Mouse (Mus musculus): ENCODE results near the gene Rbms1. TPM values are rescaled to one million over a fixed set of nuclear protein-coding genes. Genes with fewer than 3 reads are reported as not detected.

Rbms1 gene
- 10 to 100 TPM; 10.2 to 19.1 (median 16.0) TPM for total RNA-seq (2022)

DNA sequence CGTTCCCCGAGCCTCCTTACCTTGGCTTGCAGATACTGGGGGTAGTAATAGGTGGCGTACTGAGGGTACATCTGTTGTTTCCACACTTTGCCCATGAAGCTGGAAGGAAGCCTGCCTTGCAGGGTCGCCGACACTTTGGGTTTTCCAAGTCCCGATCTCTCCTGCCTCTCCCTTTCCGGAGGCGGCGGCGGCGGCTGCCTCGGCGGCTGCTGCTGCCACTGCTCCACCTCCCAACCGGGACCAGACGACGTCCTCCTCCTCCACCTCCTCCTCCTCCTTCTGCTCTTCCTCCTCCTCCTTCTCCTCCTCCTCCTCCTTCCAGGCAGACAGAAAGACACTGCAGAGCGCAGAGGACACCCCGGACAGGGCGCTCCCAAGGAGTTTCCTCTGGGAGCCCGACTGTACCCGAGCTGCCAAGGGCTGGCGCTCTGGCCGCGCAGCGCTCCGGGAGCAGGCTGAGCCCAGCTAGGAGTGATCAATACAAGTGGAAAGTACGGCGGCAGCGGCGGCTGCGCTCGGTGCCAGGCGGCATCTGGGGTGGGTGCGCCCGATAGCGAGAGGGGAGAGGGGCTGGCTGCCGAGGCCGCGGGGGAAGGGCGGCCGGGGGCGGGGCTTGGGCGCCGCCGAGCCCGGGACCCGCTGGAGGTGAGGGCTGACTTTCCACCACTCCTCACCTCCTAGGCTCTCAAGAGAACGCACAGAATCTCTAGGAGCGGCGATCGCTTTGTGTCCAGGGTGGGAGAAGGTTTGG, at the start of gene Rbms1:
Gene Rbms1, minus strand, starts transcription at position 522 of the 751 bp plus-strand sequence.
- peak; percentile 54 to 61 for DNase-seq (ENCODE audit: low spot score in 2 of 2)

DNA sequence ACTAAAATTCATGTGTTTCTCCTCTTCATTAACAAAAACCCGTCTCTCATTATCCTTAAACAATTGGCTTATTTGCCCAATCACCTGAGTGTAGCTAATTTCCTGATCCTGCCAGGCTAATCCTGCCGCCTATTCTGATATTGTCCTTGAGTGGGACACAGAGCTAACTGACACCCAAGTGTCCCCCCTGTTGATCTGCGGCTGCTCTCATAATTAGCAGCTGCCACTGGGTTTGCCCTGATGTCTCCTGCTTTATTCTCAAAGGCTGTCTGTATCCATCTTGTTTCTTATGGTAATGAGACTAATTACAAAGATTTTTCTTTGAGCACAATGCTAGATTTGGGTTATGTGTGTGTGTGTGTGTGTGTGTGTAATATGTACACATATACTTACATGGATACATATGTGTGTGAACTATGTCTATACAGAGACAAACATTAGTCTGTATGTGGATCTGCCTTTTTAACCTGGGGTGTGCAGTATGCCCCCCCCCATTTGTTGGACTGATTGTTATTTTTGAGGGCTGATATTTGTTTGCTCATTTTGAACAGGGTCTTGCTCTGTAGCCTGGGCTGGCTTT, 49.3 kb upstream of the Rbms1 start:
- no peak for DNase-seq (ENCODE audit: low spot score in 2 of 2)

DNA sequence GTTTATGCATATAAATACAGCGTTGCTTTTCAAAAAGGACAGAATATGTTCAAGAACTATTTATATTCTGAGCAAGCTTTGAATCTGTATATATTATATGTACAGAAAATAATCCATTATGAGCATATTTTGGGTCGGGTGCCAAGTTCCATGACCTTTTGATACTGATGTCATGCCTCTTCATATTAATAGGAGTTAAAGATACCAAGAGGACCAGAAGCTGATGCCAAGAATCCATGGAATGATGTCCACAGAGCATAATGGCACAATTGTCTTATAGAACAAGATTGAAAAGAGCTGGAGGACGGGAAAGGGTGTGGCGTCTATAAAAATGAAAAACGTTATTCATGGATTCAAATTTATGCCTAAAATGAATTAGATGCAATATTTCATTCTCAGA, 23.3 kb upstream of the Rbms1 start:
- DNase-seq (ENCODE audit: low spot score in 2 of 2), result no peak

DNA sequence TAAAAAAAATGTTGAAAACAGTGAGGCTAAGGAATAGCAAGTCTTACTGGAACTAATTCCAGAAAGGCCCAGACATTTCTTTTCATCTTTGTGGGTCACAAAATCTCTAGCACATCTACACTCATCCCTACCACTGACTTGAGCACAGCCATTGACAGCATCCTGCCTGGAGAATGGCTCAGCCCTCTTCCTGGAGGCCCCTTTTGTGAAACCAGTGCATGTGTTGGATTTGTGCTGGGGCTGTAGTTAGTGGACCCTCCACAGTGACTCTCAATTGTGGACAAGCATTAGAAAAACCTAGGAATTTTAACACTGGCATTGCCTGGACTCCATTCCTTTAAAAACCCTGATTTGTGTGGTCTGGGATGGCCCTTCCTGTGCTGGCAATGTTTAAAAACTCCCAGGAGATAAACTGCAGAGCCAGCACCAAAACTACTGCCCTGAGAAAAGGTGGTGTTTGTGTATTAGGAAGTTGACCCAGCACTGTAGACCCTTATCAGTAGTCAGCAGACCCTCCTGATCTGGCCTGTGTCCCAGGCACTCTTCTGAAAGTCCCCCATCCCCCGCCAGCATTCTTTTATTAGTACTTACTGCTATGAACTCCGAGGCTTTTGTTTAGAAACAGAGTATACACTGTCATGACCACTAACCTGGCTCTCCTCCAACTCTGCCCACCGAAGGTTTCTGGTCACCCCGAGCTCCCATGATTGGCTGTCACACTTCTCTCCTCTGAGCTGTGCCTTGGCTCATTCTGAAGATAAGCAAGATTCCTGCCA, 15.7 kb upstream of the Rbms1 start:
- peak in 1 of 2 experiments; percentile 3 for DNase-seq (ENCODE audit: low spot score in 2 of 2)

DNA sequence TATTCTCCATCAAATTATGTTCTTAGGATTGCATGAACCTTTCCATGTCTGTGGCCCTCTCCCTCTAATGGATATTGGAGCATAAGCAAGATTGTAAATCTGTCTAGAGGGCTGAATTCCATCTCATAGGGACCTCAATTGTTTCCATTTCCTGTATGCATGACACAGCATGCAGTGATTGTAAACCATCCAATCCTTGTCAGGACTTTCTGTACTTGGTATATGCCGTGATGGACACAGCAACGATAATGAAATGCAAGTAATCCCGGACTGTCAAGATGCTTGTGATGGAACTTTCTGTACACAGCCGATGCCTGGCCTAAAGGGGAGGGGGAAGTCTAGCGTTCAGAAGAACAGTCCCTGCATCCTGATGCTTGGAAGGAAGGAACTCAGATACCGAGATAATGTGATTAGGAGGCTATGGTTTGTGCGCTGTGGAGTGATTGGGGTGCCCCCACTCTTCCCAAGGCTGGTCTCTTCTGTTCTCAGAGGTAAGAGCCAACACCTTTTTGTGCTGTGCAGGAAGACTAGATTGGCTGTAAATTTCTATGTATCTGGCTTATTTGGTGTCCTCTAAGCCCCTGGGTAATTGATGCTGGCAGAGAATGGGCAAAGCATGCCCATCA, 9.3 kb upstream of the Rbms1 start:
- DNase-seq (ENCODE audit: low spot score in 2 of 2), result no peak

DNA sequence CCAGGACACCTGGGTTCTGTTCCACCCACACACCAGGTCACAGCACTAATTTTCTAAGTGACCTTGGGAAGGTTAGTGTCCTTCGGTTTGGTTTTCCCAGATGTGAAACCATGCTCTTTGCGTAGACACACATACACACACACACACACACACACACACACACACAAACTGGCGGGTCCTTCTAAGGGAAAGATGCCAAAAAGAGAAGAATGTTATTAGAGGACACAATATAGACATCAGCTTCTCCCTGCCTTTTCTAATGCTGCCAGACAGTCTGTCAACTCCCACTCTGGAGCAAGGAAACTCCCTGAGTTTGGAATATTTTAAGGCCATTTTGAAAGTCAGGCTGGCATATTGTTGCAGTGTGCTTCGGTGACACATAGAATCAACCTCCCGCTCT, 624 bp upstream of the Rbms1 start:
- DNase-seq (ENCODE audit: low spot score in 2 of 2), result no peak

DNA sequence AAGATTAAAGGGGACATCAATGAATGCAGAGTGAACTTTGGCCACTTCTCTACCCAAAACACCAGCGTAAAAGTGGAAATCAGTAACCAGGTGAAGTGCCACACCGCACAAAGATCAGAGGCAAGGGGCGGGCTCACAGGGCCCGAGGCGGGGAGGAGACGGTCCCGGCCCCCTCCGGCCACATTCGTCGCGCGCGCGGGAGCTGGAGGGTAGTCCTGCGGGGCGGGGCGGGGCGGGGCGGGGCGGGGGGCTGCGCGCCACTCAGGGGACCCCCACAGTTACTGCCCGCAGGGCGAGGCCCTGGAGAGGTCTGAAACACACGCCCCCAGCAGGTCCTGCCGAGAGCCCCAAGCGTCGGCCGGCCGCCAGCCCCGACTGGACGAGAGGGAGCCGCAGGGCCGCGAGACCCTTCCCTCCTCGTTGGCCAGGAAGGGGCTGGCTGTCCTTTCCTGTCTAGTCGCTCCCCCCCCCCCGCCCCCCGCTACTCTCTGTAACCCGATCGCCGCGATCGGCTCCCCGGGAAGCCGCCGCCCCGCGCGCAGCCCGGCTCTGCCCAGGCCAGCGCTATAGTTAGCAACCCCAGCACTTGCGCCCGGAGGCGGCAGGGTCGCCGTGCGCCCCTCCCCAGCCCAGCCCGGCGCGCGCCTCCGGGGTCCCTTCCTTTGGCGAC, 856 bp downstream of the Rbms1 start:
- DNase-seq (ENCODE audit: low spot score in 2 of 2), result peak; percentile 24 to 61

DNA sequence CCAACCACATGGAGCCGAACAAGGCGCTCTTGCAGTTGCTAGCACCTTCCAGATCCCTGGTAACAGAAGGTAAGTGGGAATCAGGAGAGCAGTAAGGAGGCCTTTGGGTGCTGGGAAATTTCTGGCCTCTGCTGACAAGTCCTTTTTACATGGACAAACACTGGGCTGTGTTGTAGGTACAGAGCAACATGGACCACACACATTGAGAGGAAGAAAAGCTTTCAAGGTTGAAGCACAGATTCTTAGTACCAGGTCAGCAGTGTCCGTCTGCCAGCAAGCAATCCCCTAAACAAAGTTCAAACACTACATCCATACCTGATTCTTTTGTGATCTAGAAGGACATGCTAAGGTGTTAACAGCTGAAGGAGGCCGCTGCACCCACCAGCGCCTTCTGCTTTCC, 1.7 kb downstream of the Rbms1 start:
- DNase-seq (ENCODE audit: low spot score in 2 of 2), result no peak

DNA sequence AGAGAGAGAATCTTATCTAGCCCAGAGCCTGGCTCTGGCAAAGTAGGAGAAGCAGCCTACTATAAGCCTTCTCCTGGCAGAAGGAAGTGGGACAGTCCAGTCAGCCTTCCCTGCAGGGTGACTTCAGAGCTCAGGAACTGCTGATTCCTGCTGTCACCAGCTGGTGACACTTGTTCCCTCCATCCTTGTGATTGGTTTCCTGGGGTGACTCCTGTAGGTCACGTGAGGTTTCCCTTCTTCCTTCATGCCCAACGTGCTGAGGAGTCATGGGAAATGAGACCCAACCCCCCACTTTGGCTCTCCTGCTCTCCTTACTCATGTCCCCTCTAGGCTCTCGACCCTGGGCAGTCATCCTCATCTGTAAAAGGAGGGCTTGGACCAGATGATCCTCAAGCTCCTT, 14.8 kb downstream of the Rbms1 start:
- no peak for DNase-seq (ENCODE audit: low spot score in 2 of 2)

DNA sequence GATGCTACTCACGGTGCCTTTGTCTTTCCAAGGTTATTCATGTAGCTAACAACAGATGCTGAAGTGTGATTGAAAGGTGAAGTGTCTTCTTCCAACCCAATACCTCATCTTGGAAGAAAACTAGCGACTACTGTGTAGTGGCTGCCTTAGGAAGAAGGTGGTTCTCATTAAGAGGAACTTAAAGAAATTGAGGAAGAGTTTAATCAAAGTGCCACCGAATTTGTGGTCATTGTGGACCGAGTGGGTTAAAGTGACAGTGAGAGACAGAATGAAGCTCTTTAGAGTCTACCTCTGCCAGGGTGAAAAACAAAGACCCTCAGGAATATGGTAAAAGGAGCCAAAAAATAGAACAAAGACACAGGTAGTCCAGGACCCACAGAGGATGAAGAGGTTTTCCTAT, 15.2 kb downstream of the Rbms1 start:
- DNase-seq (ENCODE audit: low spot score in 2 of 2), result no peak

DNA sequence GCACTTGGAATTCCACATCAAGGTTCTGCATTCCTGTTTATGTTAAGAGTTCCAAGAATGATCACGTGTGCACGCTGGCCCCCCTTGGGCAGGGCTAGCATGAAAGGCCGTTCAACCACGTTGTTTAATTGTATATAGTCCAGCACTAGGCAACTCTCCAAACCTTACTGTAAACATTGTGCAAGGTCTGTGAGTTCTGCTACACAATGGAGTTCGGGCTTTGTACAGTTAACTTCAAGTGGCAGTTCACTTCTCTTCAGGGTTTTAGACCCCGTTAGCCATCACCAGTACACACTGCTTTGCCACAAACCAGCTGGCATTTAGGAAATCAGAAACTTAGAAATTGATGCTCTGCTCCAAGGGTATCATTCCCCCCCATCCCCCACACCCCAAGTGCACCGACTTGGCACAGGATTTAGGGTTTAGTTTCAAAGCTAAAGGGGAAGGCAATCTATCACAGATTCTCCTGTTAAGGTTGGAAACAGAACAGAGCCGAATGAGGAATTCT, 22.5 kb downstream of the Rbms1 start:
- no peak for DNase-seq (ENCODE audit: low spot score in 2 of 2)

DNA sequence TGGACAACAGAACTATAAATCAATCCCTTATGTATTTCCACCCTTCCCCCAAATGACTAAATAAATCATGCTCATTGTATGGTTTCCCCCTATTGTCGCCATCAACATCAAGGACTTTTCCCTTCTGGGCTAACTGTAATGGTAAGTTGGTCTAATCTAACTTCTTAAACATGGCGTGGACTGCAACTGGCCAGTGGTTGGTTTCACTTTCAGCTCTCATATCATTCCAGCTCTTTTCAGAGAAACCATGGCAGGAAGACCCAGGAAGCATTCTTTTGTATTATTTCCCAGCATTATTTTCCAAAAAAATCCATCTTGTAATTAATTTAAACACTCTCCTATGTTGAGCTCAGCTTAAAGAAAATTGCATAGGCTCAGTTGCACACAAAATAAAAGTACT, 23.0 kb downstream of the Rbms1 start:
- DNase-seq (ENCODE audit: low spot score in 2 of 2), result no peak

DNA sequence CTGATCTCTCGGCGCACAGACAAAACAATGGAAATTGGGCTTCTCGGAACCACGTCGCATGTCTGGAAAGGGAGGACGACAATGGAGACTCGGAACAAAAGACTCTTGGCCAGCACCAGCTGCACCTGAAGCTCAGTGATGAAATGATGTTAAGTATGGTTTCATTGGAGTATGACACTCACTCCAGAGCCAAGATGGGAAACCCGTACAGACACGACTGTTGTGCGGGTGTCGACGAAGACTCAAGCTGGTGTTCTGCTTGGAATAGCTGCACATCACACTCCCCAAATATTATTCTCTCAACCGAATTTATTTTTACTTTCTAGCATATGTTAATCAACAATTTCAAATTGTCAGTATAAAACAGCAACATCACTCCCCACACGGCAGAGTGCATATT, 26.1 kb downstream of the Rbms1 start:
- DNase-seq (ENCODE audit: low spot score in 2 of 2), result no peak

DNA sequence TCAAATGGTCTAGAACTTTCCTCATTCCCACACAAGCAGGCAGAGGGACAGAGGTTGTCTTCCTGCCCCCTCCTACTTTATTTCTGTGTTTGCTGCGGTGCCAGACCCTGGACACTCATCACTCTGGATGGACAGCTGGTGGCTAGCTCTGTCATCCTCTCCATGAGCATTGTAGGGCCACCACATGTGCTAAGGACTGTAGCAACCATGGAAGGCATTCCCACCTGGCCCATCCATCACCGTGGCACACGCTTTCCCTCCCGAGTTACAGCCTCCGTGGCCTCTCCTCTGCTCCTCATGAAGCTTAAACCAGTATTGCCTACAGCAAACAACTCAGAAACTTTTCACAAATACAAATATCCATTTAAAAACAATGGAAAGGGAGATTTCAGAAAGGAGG, 34.0 kb downstream of the Rbms1 start:
- DNase-seq (ENCODE audit: low spot score in 2 of 2), result no peak

DNA sequence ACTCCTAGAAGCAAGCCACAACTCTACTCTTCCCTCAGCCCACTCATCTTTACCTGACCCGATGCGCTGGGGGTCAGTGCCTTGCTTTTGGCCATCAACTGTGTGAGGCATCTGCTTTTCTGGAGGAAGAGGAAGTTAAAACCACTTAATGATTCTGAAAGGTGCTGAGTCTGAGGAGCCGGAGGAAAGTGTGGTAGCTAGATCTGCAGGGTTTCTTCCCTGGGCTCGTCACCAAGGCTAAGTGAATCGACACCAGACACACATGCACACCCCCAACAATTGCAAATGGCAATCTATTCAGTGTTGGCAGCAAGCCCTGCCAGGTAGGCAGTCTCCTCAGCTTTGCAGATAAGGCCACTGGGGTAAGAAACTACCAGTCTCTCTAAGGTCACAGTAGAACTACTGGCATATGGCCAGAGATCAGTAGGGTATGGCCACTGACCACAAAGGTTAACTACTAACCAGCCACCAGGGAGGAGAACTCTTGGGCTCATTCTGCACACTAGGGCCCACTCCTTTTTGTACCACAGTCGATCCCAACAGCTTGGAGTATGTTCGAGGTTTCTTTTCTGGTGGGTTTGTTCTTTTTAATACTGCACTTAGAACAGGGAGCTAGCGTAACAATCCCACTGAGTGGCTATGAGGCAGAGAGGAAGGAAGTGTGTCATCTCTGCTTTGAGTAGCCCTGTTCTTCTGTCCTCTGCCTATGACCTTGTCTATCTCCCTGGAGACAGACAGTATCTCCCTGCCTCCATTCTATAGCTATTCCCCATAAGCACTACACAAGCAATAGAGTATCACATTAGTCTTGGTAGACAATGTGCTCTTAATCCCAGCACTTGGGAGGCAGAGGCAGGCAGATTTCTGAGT, 34.9 kb downstream of the Rbms1 start:
- DNase-seq (ENCODE audit: low spot score in 2 of 2), result no peak

DNA sequence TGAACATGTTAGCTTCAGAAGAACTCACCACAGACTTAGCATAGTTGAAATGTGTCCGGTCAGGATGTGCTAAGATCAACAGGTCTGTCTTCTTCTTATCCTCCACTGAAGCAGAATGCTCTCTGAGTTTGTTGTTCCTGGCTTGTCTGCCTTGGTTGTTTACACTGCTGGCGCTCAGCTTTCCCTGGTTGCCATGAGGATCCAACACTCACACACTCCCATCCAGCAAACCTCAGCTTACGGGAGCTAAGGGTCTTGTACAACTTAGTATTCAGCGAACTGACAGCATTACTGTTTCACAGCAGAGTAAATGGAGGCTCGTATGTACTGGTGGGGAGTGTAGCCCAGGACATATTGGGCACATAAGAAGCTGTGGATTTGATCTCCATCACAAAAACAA, 37.9 kb downstream of the Rbms1 start:
- DNase-seq (ENCODE audit: low spot score in 2 of 2), result no peak

DNA sequence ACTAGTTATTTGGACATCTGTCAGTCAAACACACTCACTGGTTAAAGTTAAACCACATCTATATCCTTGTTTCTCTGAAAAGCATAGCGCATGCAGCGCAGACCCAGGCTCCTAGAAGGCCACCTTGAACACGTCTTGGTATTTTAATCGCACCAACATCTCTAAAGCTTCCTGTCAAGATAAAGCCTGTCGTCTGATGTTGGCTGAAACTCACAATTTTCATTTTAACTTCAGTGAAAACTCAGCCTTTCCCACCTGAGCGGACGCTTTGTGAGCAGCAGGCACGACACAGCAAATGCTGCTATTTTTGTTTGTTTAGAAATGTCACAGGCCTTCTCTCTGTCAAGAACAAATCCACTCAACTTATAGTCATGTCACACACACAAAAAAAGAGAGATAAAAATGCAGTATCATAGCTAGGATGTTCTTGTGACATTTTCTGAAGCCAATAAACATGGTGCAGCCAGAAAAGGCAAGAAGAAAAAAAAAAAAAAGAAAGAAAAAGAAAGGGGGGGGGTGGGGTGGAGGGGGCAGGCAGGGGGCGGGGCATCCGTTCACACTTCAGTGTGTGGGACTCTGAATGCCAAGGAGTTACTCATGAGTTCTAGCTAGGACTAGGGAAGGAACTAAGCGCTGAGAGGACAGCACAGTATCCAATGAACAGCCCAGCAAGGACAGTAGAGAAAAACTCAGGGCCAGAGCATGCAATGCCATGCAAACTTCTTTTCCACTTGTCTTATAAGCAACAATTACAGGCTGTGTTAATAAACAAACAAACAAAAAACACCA, 39.0 kb downstream of the Rbms1 start:
- DNase-seq (ENCODE audit: low spot score in 2 of 2), result no peak

DNA sequence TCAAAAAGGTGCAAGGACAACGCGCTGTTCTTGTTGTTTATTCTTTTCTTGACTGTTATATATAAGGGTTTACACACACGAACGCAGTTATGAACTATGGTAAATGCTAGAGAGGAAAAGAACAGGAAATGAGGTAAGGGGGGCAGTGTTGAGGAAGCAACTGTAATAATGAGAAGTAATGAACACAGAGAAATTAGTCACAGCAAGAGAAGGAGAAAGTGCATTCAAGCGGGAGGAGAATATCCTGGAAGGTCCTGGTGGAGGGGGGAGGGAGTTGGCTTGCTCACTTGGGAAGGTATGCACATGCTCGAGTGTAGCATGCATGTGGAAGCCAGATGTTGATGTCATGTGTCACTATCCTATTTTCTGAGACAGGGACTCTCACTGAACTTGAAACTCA, 39.9 kb downstream of the Rbms1 start:
- DNase-seq (ENCODE audit: low spot score in 2 of 2), result no peak

DNA sequence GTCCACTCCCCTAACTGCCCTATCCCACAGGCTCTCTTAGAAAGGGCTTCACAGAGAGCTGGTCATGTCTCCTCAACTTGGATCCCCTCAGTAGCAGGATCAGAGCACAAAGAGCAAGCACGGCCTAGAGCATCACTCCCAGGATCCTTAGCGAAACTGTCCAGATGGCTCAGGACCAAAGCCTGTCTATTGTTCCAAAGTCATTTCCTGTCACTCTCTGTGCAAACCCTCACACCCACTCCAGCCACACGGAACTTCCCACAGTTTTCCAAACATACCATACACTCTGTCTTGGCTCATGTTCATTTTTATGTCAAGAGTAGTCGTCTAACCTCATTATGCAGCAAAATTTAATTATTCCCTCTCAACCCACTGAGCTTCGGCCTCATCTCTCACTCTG, 40.6 kb downstream of the Rbms1 start:
- DNase-seq (ENCODE audit: low spot score in 2 of 2), result no peak

DNA sequence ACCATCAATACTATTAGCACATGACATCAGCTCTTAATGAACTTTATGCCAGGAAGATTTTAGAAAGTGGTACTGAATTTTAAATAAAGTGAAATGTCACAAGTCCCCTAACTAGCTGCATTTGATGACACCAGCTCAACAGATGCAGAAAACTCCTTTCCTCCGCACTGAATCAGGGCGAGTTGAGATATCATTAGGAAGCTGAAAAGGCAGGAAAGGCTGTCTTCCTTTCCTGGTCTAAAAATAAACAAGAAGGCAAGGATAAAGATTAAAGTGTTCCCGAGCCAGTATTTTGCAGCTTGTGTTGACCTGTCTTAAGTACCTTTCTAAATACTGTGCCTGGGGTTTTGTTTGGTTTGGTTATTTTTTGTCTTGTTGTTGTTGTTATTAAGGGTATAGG, 42.9 kb downstream of the Rbms1 start:
- DNase-seq (ENCODE audit: low spot score in 2 of 2), result no peak
